Mouse (Mus musculus) kidney, embryonic 16.5 days (tissue): ENCODE data around the gene Iqschfp. TPM values are rescaled to one million over a fixed set of nuclear protein-coding genes. Genes with fewer than 3 reads are reported as not detected.

Source experiments
- ATAC-seq: fragments of 200-750 bp; cut with Nextera tagmentation; 2 replicates; pipeline ENCODE4 v1.8.0; 2017; ENCODE audit warnings: moderate TSS enrichment; ENCODE audit not compliant: low FRiP score, low TSS enrichment
- H3K27ac ChIP-seq: fragments of 300-500 bp; sonication (generic); 2 replicates; pipeline ENCODE4 v1.5.1; 2014; ENCODE audit warnings: low read length
- H3K27me3 ChIP-seq: fragments of 300-500 bp; sonication (generic); 2 replicates; pipeline ENCODE4 v1.6.1; 2014; ENCODE audit warnings: low read length, control low read depth, mixed read lengths; ENCODE audit not compliant: insufficient read depth
- H3K36me3 ChIP-seq: fragments of 300-500 bp; sonication (generic); 2 replicates; pipeline ENCODE4 v1.6.1; 2014; ENCODE audit warnings: low read length, control low read depth, mixed read lengths; ENCODE audit not compliant: insufficient read depth
- H3K4me1 ChIP-seq: fragments of 300-500 bp; sonication (generic); 2 replicates; pipeline ENCODE4 v1.6.1; 2014; ENCODE audit warnings: low read length, control low read depth, mixed read lengths; ENCODE audit not compliant: insufficient read depth
- H3K4me2 ChIP-seq: fragments of 300-500 bp; sonication (generic); replicated peaks from 2 replicates; pipeline ENCODE4 v1.6.1; 2014; ENCODE audit warnings: low read depth, low read length
- H3K4me3 ChIP-seq: fragments of 300-500 bp; sonication (generic); 2 replicates; pipeline ENCODE4 v1.5.1; 2014; ENCODE audit warnings: mild to moderate bottlenecking, low read length
- H3K9ac ChIP-seq: fragments of 300-500 bp; sonication (generic); replicated peaks from 2 replicates; pipeline ENCODE4 v1.6.1; 2014; ENCODE audit warnings: low read length
- H3K9me3 ChIP-seq: fragments of 300-500 bp; sonication (generic); 2 replicates; pipeline ENCODE4 v1.6.1; 2016; ENCODE audit warnings: low read length, control low read depth
- WGBS: fragments of 180-500 bp; shearing (Covaris S2); extraction: QIAGEN DNeasy Blood & Tissue Kit; methylation state at CpG from one replicate; pipeline ENCODE4 v1.1.7; 2014; 5-methylcytosine and 5-hydroxymethylcytosine counted together
- polyA plus RNA-seq: library from polyadenylated mRNA; unstranded; fragments of >200 nt; fragmentation: Nextera tagmentation; extraction: Ambion mirVana; gene quantifications from 2 replicates; pipeline ENCODE4 v1.2.1, GENCODE M21; 2015

Gene Iqschfp
- polyA plus RNA-seq, 1 experiment from 2014 or later = not detected

DNA sequence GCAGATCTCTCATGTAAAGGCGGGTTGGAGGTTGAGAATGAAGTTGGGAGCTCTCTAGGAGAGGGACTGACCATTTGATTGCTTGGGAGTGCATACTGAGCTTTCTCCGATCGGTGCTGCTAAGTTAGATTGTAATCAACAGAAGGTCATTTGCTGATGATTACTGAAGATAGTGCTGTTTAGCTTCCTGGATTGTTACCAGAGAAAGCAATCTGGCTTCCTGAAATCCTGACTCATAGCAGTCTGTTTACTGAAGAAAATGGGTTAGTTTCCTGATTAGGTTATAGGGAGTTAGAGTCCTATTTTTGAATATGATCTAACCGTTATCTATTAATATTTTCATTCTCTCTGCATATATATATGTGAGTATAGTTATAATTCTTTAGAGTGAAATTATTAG is 209.3 kb downstream of the Iqschfp start:
- 66% methylated on average over 4 of the region's 4 CpGs for WGBS

DNA sequence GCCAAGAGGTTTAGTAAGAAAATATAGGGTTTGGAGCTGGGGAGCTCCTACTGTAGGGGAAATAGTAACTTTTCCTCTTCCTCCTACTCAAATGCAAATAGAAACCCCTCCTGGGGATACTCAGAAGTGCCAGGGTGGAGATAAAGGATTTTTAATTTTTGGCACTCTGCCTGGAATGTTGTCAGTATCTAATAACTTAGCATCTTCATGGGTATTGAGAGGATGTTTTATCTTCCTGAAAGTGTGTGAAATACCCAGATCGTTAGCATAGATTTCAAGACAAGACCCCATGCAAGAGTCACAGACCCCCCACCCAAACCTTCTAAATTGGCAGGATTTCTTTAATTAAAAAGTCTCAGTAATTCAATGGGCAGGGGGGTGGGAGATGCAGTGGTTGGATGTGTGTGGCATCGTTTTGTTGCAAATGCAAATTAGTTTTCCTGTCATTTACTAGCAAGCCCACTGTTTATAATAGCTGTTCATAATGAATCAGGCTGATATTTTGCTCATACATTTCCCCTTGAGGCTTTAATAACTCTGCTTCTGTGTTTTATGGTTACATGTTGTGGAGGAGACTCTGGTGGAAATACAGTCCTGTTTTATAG is 213.2 kb downstream of the Iqschfp start:
- Histone ChIP-seq H3K4me2 (no peak overlapping the region), H3K4me3 (no peak overlapping the region), H3K36me3 (no peaks in the 10 kb centered on the region), H3K27ac (no peak overlapping the region), H3K27me3 (no peaks in the 10 kb centered on the region), H3K9ac (no peak overlapping the region), H3K9me3 (no peaks in the 10 kb centered on the region), H3K4me1 (no peaks in the 10 kb centered on the region)
- WGBS = 57% methylated on average over 2 of the region's 2 CpGs
- no peak for ATAC-seq

More for the DNA sequence above, 209.3 kb downstream of the Iqschfp start:
- H3K4me2 ChIP-seq = no peak overlapping the region
- H3K4me3 ChIP-seq = no peak overlapping the region
- no peaks in the 10 kb centered on the region for H3K27me3 ChIP-seq
- H3K27ac ChIP-seq = no peak overlapping the region
- no peaks in the 10 kb centered on the region for H3K9me3 ChIP-seq
- H3K9ac ChIP-seq = no peak overlapping the region
- H3K4me1 ChIP-seq = no peaks in the 10 kb centered on the region
- no peak for ATAC-seq
- no peaks in the 10 kb centered on the region for H3K36me3 ChIP-seq

- no peaks in the 10 kb centered on the region for H3K4me1 ChIP-seq
- 0 out of 2 replicates have a peak overlapping the region, but pooled peaks have one; percentile 24 for H3K27ac ChIP-seq
- WGBS = 62% methylated on average over 5 of the region's 5 CpGs
- H3K9ac ChIP-seq = no peak overlapping the region
- no peak for ATAC-seq
- H3K4me2 ChIP-seq = no peak overlapping the region
- no peaks in the 10 kb centered on the region for H3K27me3 ChIP-seq
- H3K36me3 ChIP-seq = no peaks in the 10 kb centered on the region
- H3K9me3 ChIP-seq = no peaks in the 10 kb centered on the region
- H3K4me3 ChIP-seq = no peak overlapping the region
These were observed 229.3 kb downstream of the Iqschfp start for GRCm38 (mm10) chr3:68121338-68121737.

DNA sequence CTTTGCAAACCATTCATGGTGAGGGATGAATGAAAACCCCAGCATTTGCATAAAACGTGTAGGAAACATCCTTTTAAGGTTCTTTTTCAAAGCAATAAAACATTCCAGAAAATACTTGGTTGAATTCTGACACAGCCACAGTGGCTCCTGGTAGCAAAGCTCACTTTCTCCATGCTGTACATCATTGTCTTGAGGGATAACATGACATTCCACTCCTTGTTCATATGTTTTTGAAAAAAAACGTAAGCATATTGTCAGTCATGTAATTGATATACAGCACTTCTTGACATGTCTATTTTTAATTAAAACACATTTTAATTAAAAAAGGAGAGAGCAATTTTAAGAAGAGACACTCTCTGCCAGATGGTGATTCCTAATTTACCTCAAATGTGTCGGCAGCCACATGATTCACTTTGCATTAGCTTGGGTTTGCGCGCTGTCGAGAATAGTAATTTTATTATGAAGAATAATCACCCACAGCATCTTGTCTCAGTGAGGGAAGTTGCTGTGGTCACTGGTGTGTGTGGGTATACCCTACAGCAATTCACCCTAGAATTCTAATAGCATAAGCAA is 234.3 kb downstream of the Iqschfp start:
- WGBS = 67% methylated on average over 6 of the region's 6 CpGs
- H3K27ac ChIP-seq = no peak overlapping the region
- no peaks in the 10 kb centered on the region for H3K4me1 ChIP-seq

GRCm38 (mm10) chr3:68130386-68130785 is 238.4 kb downstream of the Iqschfp start:
- Histone ChIP-seq H3K27me3 (no peaks in the 10 kb centered on the region), H3K9me3 (no peaks in the 10 kb centered on the region), H3K36me3 (no peaks in the 10 kb centered on the region), H3K4me3 (no peak overlapping the region), H3K9ac (no peak overlapping the region), H3K4me1 (no peaks in the 10 kb centered on the region), H3K27ac (no peak overlapping the region), H3K4me2 (no peak overlapping the region)
- ATAC-seq = no peak
- WGBS = 79% methylated on average over 1 of the region's 1 CpGs

More for the DNA sequence above, 234.3 kb downstream of the Iqschfp start:
- H3K4me3 ChIP-seq = no peak overlapping the region
- no peaks in the 10 kb centered on the region for H3K27me3 ChIP-seq
- no peaks in the 10 kb centered on the region for H3K9me3 ChIP-seq
- H3K9ac ChIP-seq = no peak overlapping the region
- H3K4me2 ChIP-seq = no peak overlapping the region
- no peak for ATAC-seq
- no peaks in the 10 kb centered on the region for H3K36me3 ChIP-seq

DNA sequence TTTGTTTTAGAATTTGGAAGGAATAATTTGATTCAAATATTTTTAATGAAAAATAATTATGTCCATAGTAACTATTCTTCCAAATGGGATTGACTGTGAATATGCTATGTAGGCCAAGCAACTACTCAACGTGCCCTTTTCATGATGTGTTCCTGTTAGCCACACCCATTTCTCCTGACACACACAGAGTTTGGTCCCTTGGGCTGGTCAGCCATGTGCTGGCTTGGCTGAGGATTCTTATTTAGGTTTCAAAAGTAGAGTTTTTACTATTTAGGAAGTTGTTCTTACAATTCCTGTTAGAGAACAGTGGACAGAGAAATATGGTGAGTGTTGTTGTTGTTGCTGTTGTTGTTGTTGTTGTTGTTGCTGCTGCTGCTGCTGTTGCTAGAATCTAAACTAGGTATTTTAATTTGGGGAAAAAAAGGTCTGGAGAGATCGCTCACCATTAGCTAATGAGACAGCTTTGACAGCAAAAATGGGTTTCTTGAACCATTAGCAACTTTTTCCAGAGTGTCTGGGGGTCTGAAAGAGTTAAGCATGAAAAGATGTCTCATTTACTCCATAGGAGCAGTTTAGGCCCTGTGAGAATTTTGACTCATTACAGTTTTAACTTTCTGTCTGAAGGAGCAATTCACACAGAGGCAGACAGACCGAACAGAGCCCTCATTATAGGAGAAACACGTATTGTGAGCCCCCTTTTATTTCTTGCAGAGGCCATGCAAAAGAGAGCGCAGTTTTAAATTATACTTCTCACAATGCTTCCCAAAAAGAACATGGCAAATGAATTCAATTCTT is 247.0 kb downstream of the Iqschfp start:
- no peak overlapping the region for H3K4me2 ChIP-seq
- H3K9ac ChIP-seq = no peak overlapping the region
- no peak for ATAC-seq
- no peaks in the 10 kb centered on the region for H3K9me3 ChIP-seq
- H3K27me3 ChIP-seq = no peaks in the 10 kb centered on the region
- no peak overlapping the region for H3K4me3 ChIP-seq
- no peaks in the 10 kb centered on the region for H3K4me1 ChIP-seq
- H3K27ac ChIP-seq = no peak overlapping the region
- 79% methylated on average over 5 of the region's 5 CpGs for WGBS
- H3K36me3 ChIP-seq = no peaks in the 10 kb centered on the region

- Histone ChIP-seq H3K9ac (no peak overlapping the region), H3K27me3 (no peaks in the 10 kb centered on the region), H3K4me1 (no peaks in the 10 kb centered on the region), H3K27ac (no peak overlapping the region), H3K9me3 (no peaks in the 10 kb centered on the region), H3K4me2 (no peak overlapping the region), H3K4me3 (no peak overlapping the region), H3K36me3 (no peaks in the 10 kb centered on the region)
- WGBS = 82% methylated on average over 8 of the region's 8 CpGs
- no peak for ATAC-seq
These were observed 258.7 kb downstream of the Iqschfp start for GRCm38 (mm10) chr3:68150688-68151087.

- no peak overlapping the region for H3K9ac ChIP-seq
- H3K27ac ChIP-seq = no peak overlapping the region
- H3K4me3 ChIP-seq = no peak overlapping the region
- no peak overlapping the region for H3K4me2 ChIP-seq
- no peaks in the 10 kb centered on the region for H3K27me3 ChIP-seq
- H3K4me1 ChIP-seq = no peaks in the 10 kb centered on the region
- no peak for ATAC-seq
- no peaks in the 10 kb centered on the region for H3K9me3 ChIP-seq
- no peaks in the 10 kb centered on the region for H3K36me3 ChIP-seq
- 72% methylated on average over 1 of the region's 1 CpGs for WGBS
These were observed 268.1 kb downstream of the Iqschfp start for GRCm38 (mm10) chr3:68160175-68160574.

- Histone ChIP-seq H3K27ac (no peak overlapping the region), H3K27me3 (no peaks in the 10 kb centered on the region), H3K36me3 (no peaks in the 10 kb centered on the region), H3K9ac (no peak overlapping the region), H3K4me3 (no peak overlapping the region), H3K4me1 (no peaks in the 10 kb centered on the region), H3K9me3 (no peaks in the 10 kb centered on the region), H3K4me2 (no peak overlapping the region)
- WGBS = 74% methylated on average over 3 of the region's 3 CpGs
- ATAC-seq = no peak
These were observed 268.7 kb downstream of the Iqschfp start for GRCm38 (mm10) chr3:68160760-68161159.

- Histone ChIP-seq H3K9me3 (no peaks in the 10 kb centered on the region), H3K36me3 (no peaks in the 10 kb centered on the region), H3K9ac (no peak overlapping the region), H3K4me2 (no peak overlapping the region), H3K27ac (no peak overlapping the region), H3K27me3 (no peaks in the 10 kb centered on the region), H3K4me1 (no peaks in the 10 kb centered on the region), H3K4me3 (no peak overlapping the region)
- WGBS = 69% methylated on average over 1 of the region's 1 CpGs
- ATAC-seq = no peak
These were observed 286.2 kb downstream of the Iqschfp start for GRCm38 (mm10) chr3:68178248-68178647.
